Mouse (Mus musculus) liver, adult 2 months (tissue): ENCODE data around the gene Lama1. TPM values are rescaled to one million over a fixed set of nuclear protein-coding genes. Genes with fewer than 3 reads are reported as not detected.
A peak's percentile ranks its signal among the peaks of the same experiment; 100 is the strongest.

ENCODE experiments used
- DNase-seq: peaks from one replicate; pipeline ENCODE4 v3.0.0-alpha.2; 2011; ENCODE audit warnings: low read depth, low spot score; ENCODE audit errors: extremely low read depth
- H3K27ac ChIP-seq: fragments of 200-500 bp; replicated peaks from 2 replicates; pipeline ENCODE4 v1.5.1; 2012; ENCODE audit warnings: low read depth, mild to moderate bottlenecking, control low read depth, inconsistent platforms, low read length; ENCODE audit not compliant: insufficient read depth
- H3K27me3 ChIP-seq: fragments of 200-500 bp; 2 replicates; pipeline ENCODE4 v1.6.1; 2012; ENCODE audit warnings: mild to moderate bottlenecking, moderate library complexity, low read length, inconsistent platforms; ENCODE audit not compliant: control insufficient read depth, insufficient read depth
- H3K36me3 ChIP-seq: fragments of 200-500 bp; 2 replicates; pipeline ENCODE4 v1.6.1; 2012; ENCODE audit warnings: low read length, inconsistent platforms; ENCODE audit not compliant: control insufficient read depth, insufficient read depth
- H3K4me1 ChIP-seq: fragments of 200-500 bp; 2 replicates; pipeline ENCODE4 v1.6.1; 2011; ENCODE audit warnings: low read length; ENCODE audit not compliant: control insufficient read depth, insufficient read depth
- H3K4me3 ChIP-seq: fragments of 200-500 bp; 2 replicates; pipeline ENCODE4 v1.5.1; 2011; ENCODE audit warnings: low read depth, mild to moderate bottlenecking, control low read depth, low read length, moderate library complexity; ENCODE audit not compliant: insufficient read depth
- H3K79me2 ChIP-seq: fragments of 200-500 bp; 2 replicates; pipeline ENCODE4 v1.6.1; 2012; ENCODE audit warnings: inconsistent platforms, mild to moderate bottlenecking, low read length, moderate library complexity; ENCODE audit not compliant: control insufficient read depth, insufficient read depth
- H3K9ac ChIP-seq: fragments of 200-500 bp; 2 replicates; pipeline ENCODE4 v1.6.1; 2012; ENCODE audit warnings: low read depth, mild to moderate bottlenecking, control low read depth, inconsistent platforms, low read length
- CTCF ChIP-seq: fragments of 200-500 bp; IDR thresholded peaks from 2 replicates; pipeline ENCODE4 v1.5.1; 2011; ENCODE audit warnings: low read depth, low read length, control low read depth
- POLR2A ChIP-seq: fragments of 200-500 bp; IDR thresholded peaks from 2 replicates; pipeline ENCODE4 v1.6.1; 2011; ENCODE audit warnings: low read length, control low read depth; ENCODE audit not compliant: insufficient read depth; ENCODE audit errors: extremely low read depth
- WGBS: fragments of 180-500 bp; shearing (Covaris S2); methylation state at CpG from one replicate; pipeline ENCODE4 v1.1.7; 2018; 5-methylcytosine and 5-hydroxymethylcytosine counted together
- polyA plus RNA-seq: library from polyadenylated mRNA; depleted of rRNA; stranded (reverse); fragments of >200 nt; gene quantifications from 2 replicates; pipeline ENCODE4 v1.2.3, GENCODE M21; 2012
- total RNA-seq: library from RNA; depleted of rRNA; stranded (reverse); fragments of >200 nt; gene quantifications from 2 replicates; pipeline ENCODE4 v1.2.3, GENCODE M21; 2014

Lama1 gene
- total and polyA plus RNA-seq, 2 experiments = 2.8 to 5.6 TPM

GRCm38 (mm10) chr17:67861744-67862535 is 164.9 kb downstream of the Lama1 start:
- H3K27ac ChIP-seq = no peak overlapping the region
- H3K79me2 ChIP-seq = no peaks in the 10 kb centered on the region
- peak; percentile 88 for TF ChIP-seq CTCF
- no peak for TF ChIP-seq POLR2A
- H3K9ac ChIP-seq = no peak overlapping the region
- no peaks in the 10 kb centered on the region for H3K36me3 ChIP-seq
- no peaks in the 10 kb centered on the region for H3K4me1 ChIP-seq
- 78% methylated on average over 16 of the region's 16 CpGs for WGBS
- H3K4me3 ChIP-seq = no peak overlapping the region
- DNase-seq = no peak
- no peaks in the 10 kb centered on the region for H3K27me3 ChIP-seq

- no peak overlapping the region for H3K4me3 ChIP-seq
- H3K27ac ChIP-seq = no peak overlapping the region
- no peaks in the 10 kb centered on the region; the same call in 1 of the 2 replicates for H3K27me3 ChIP-seq
- H3K79me2 ChIP-seq = no peaks in the 10 kb centered on the region
- no peaks in the 10 kb centered on the region for H3K4me1 ChIP-seq
- no peak for DNase-seq
- WGBS = 88% methylated on average over 10 of the region's 10 CpGs
- TF ChIP-seq POLR2A = no peak
- TF ChIP-seq CTCF = no peak
- no peaks in the 10 kb centered on the region for H3K36me3 ChIP-seq
- no peak overlapping the region for H3K9ac ChIP-seq
Observed at GRCm38 (mm10) chr17:67864363-67864762, 167.3 kb downstream of the Lama1 start.

- Histone ChIP-seq H3K9ac (no peak overlapping the region), H3K36me3 (no peaks in the 10 kb centered on the region), H3K79me2 (no peaks in the 10 kb centered on the region), H3K4me3 (no peak overlapping the region), H3K27me3 (no peaks in the 10 kb centered on the region; the same call in 1 of the 2 replicates), H3K4me1 (no peaks in the 10 kb centered on the region), H3K27ac (no peak overlapping the region)
- 74% methylated on average over 3 of the region's 3 CpGs for WGBS
- no peak for DNase-seq
- TF ChIP-seq POLR2A = no peak
- no peak for TF ChIP-seq CTCF
Observed at GRCm38 (mm10) chr17:67864912-67865311, 167.9 kb downstream of the Lama1 start.

- Histone ChIP-seq H3K79me2 (no peaks in the 10 kb centered on the region), H3K4me1 (no peaks in the 10 kb centered on the region), H3K36me3 (no peaks in the 10 kb centered on the region), H3K27ac (no peak overlapping the region), H3K27me3 (no peaks in the 10 kb centered on the region; the same call in 1 of the 2 replicates), H3K9ac (no peak overlapping the region), H3K4me3 (no peak overlapping the region)
- TF ChIP-seq CTCF (no peak), POLR2A (no peak)
- WGBS = 83% methylated on average over 9 of the region's 9 CpGs
- no peak for DNase-seq
Observed at GRCm38 (mm10) chr17:67866026-67866425, 169.0 kb downstream of the Lama1 start.

GRCm38 (mm10) chr17:67866541-67867241 is 169.6 kb downstream of the Lama1 start:
- Histone ChIP-seq H3K79me2 (no peaks in the 10 kb centered on the region), H3K36me3 (no peaks in the 10 kb centered on the region), H3K27ac (no peak overlapping the region), H3K4me1 (no peaks in the 10 kb centered on the region), H3K4me3 (no peak overlapping the region), H3K27me3 (no peaks in the 10 kb centered on the region; the same call in 1 of the 2 replicates), H3K9ac (no peak overlapping the region)
- WGBS = 91% methylated on average over 20 of the region's 20 CpGs
- no peak for TF ChIP-seq POLR2A
- no peak for TF ChIP-seq CTCF
- DNase-seq = no peak
